Mouse (Mus musculus): ENCODE data around the gene Tmem59. TPM values are rescaled to one million over a fixed set of nuclear protein-coding genes. Genes with fewer than 3 reads are reported as not detected.

Tmem59 gene
- polyA plus RNA-seq, 1 experiment from 2014 or later = 265 TPM

DNA sequence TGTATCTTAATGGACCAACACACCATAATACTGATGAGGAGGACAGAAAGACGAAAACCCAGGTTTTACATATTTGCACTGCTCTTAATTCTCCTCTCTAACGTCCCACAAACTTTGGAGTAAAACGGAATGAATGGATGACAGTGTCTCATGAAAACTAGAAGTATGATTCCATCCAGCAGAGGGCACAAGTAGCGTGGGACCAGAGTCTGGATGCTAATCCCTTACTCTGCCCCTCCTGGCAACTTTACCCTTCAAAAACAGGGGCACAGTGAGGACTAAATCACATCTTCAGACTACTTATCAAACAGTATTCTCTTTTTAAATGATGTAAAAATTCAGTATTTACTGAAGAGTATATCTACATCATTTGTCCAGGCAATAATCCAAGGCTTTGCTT lies 72.3 kb downstream of the Tmem59 start:
- 0 out of 2 replicates have a peak, but pooled peaks cover 3% of the 10 kb centered on the region for H3K4me1 ChIP-seq (replicated peaks; ENCODE audit: control insufficient read depth, insufficient read depth, low read length)
- H3K9me3 ChIP-seq (ENCODE audit: control insufficient read depth, low read length) = no peaks in the 10 kb centered on the region
- no peak overlapping the region for H3K27ac ChIP-seq (ENCODE audit: low read depth, low read length)
- ATAC-seq (replicated peaks; ENCODE audit: low FRiP score) (no peak), DNase-seq (ENCODE audit: low spot score) (no peak)
- no peak overlapping the region for H3K4me3 ChIP-seq (ENCODE audit: low read depth, low read length)
- H3K36me3 ChIP-seq (ENCODE audit: control insufficient read depth, insufficient read depth, low read length) = no peaks in the 10 kb centered on the region
- H3K4me2 ChIP-seq (ENCODE audit: low read depth, low read length, severe bottlenecking) = no peak overlapping the region
- H3K27me3 ChIP-seq (ENCODE audit: control insufficient read depth, insufficient read depth, low read length) = no peaks in the 10 kb centered on the region
- H3K9ac ChIP-seq (ENCODE audit: low read length) = no peak overlapping the region
- WGBS = 31% methylated on average over 4 of the region's 4 CpGs

Other genes with a start within 250 kb of the Tmem59 start
- 108 and 121 TPM in 2 replicates for gene Mrpl37, start 111.5 kb upstream of the Tmem59 start, polyA plus RNA-seq (2014; fragmentation: Nextera tagmentation; extraction: Ambion mirVana)
- 5.2 and 6.9 TPM in 2 replicates for gene Cyb5rl, start 111.4 kb upstream of the Tmem59 start, polyA plus RNA-seq (2014; fragmentation: Nextera tagmentation; extraction: Ambion mirVana)
- gene Cdcp2, start 81.5 kb upstream of the Tmem59 start, polyA plus RNA-seq (2014; fragmentation: Nextera tagmentation; extraction: Ambion mirVana) = 0.17 TPM in 1 of 2 replicates, not detected in the other
- gene Tceanc2, start 717 bp downstream of the Tmem59 start, polyA plus RNA-seq (2014; fragmentation: Nextera tagmentation; extraction: Ambion mirVana) = 21.2 and 26.2 TPM in 2 replicates
- gene Ldlrad1, start 30.8 kb downstream of the Tmem59 start, polyA plus RNA-seq (2014; fragmentation: Nextera tagmentation; extraction: Ambion mirVana) = not detected in 2 replicates
- gene Lrrc42, start 75.1 kb downstream of the Tmem59 start, polyA plus RNA-seq (2014; fragmentation: Nextera tagmentation; extraction: Ambion mirVana) = 90.5 and 99.5 TPM in 2 replicates
- gene Hspb11, start 75.2 kb downstream of the Tmem59 start, polyA plus RNA-seq (2014; fragmentation: Nextera tagmentation; extraction: Ambion mirVana) = 23.7 and 27.2 TPM in 2 replicates
- not detected in 2 replicates for gene Dio1, start 128.8 kb downstream of the Tmem59 start, polyA plus RNA-seq (2014; fragmentation: Nextera tagmentation; extraction: Ambion mirVana)
- 35.6 and 40.8 TPM in 2 replicates for gene Yipf1, start 136.0 kb downstream of the Tmem59 start, polyA plus RNA-seq (2014; fragmentation: Nextera tagmentation; extraction: Ambion mirVana)
- gene Ndc1, start 189.4 kb downstream of the Tmem59 start, polyA plus RNA-seq (2014; fragmentation: Nextera tagmentation; extraction: Ambion mirVana) = 53.7 and 54.5 TPM in 2 replicates